Mouse (Mus musculus): ENCODE measurements around the gene Maco1.

- TF ChIP-seq CTCF (IDR thresholded peaks at IDR 0.05; ENCODE audit: low read depth, low read length) (no peak), POLR2A (IDR thresholded peaks at IDR 0.05; ENCODE audit: insufficient read depth, low read length) (no peak)
Measured at GRCm38 (mm10) chr4:134779136-134779934, 73.8 kb downstream of the Maco1 start.

Measured in ES-Bruce4 (cell line).